Mouse (Mus musculus) stomach, embryonic 14.5 days (tissue): ENCODE measurements around the gene Kmt2a. TPM values are rescaled to one million over a fixed set of nuclear protein-coding genes. Genes with fewer than 3 reads are reported as not detected.

ENCODE experiments used
- ATAC-seq: fragments of 200-750 bp; cut with Nextera tagmentation; 2 replicates; pipeline ENCODE4 v1.8.0; 2017; ENCODE audit warnings: low read depth, moderate TSS enrichment; ENCODE audit not compliant: insufficient number of reproducible peaks, insufficient read depth, low FRiP score
- H3K27ac ChIP-seq: fragments of 300-500 bp; sonication (generic); 2 replicates; pipeline ENCODE4 v1.5.1; 2014; ENCODE audit warnings: mild to moderate bottlenecking, low read length, moderate library complexity, mixed read lengths
- H3K27me3 ChIP-seq: fragments of 300-500 bp; sonication (generic); 2 replicates; pipeline ENCODE4 v1.6.1; 2014; ENCODE audit warnings: low read length, control low read depth, mixed read lengths; ENCODE audit not compliant: control insufficient read depth, insufficient read depth
- H3K36me3 ChIP-seq: fragments of 300-500 bp; sonication (generic); 2 replicates; pipeline ENCODE4 v1.6.1; 2014; ENCODE audit warnings: mild to moderate bottlenecking, control low read depth, low read length, moderate library complexity, mixed read lengths; ENCODE audit not compliant: control insufficient read depth, insufficient read depth
- H3K4me1 ChIP-seq: fragments of 300-500 bp; sonication (generic); 2 replicates; pipeline ENCODE4 v1.6.1; 2014; ENCODE audit warnings: low read length, control low read depth, mixed read lengths; ENCODE audit not compliant: control insufficient read depth, insufficient read depth
- H3K4me2 ChIP-seq: fragments of 300-500 bp; sonication (generic); replicated peaks from 2 replicates; pipeline ENCODE4 v1.6.1; 2014; ENCODE audit warnings: low read depth, low read length, control low read depth
- H3K4me3 ChIP-seq: fragments of 300-500 bp; sonication (generic); 2 replicates; pipeline ENCODE4 v1.5.1; 2014; ENCODE audit warnings: low read depth, low read length, control low read depth
- H3K9ac ChIP-seq: fragments of 300-500 bp; sonication (generic); replicated peaks from 2 replicates; pipeline ENCODE4 v1.6.1; 2014; ENCODE audit warnings: low read depth, mild to moderate bottlenecking, control low read depth, low read length, moderate library complexity, mixed read lengths
- H3K9me3 ChIP-seq: fragments of 300-500 bp; sonication (generic); 2 replicates; pipeline ENCODE4 v1.6.1; 2016; ENCODE audit warnings: low read depth, low read length, control low read depth; ENCODE audit not compliant: control insufficient read depth
- WGBS: fragments of 180-500 bp; shearing (Covaris S2); extraction: QIAGEN DNeasy Blood & Tissue Kit; methylation state at CpG from one replicate; pipeline ENCODE4 v1.1.7; 2014; 5-methylcytosine and 5-hydroxymethylcytosine counted together
- polyA plus RNA-seq: library from polyadenylated mRNA; unstranded; fragments of >200 nt; fragmentation: Nextera tagmentation; extraction: Ambion mirVana; gene quantifications from 2 replicates; pipeline ENCODE4 v1.2.1, GENCODE M21; 2014

Kmt2a gene
- polyA plus RNA-seq, 1 experiment from 2014 or later: 15.9 TPM

GRCm38 (mm10) chr9:44888114-44888624, 7.1 kb upstream of the Kmt2a start:
- Histone ChIP-seq H3K4me2 (no peak overlapping the region), H3K27ac (no peak overlapping the region), H3K27me3 (no peaks in the 10 kb centered on the region), H3K9ac (no peak overlapping the region), H3K9me3 (no peaks in the 10 kb centered on the region), H3K4me3 (no peak overlapping the region), H3K4me1 (peaks cover 2% of the 10 kb centered on the region; the same call in 1 of the 2 replicates), H3K36me3 (no peaks in the 10 kb centered on the region)
- no peak for ATAC-seq
- WGBS: 85% methylated on average over 7 of the region's 7 CpGs

- H3K9me3 ChIP-seq: no peaks in the 10 kb centered on the region
- ATAC-seq: no peak
- 0 out of 2 replicates have a peak overlapping the region, but pooled peaks have one; percentile 54 for H3K9ac ChIP-seq
- H3K4me3 ChIP-seq: peak overlapping the region; percentile 99
- peaks cover 1% of the 10 kb centered on the region; the same call in 1 of the 2 replicates for H3K36me3 ChIP-seq
- H3K4me1 ChIP-seq: peaks cover 16% of the 10 kb centered on the region
- peak overlapping the region; percentile 98 for H3K27ac ChIP-seq
- H3K4me2 ChIP-seq: peak overlapping the region; percentile 97
- WGBS: under 1% methylated on average over 21 of the region's 21 CpGs
- H3K27me3 ChIP-seq: no peaks in the 10 kb centered on the region
Measured at GRCm38 (mm10) chr9:44882981-44883569, 2.0 kb upstream of the Kmt2a start.

DNA sequence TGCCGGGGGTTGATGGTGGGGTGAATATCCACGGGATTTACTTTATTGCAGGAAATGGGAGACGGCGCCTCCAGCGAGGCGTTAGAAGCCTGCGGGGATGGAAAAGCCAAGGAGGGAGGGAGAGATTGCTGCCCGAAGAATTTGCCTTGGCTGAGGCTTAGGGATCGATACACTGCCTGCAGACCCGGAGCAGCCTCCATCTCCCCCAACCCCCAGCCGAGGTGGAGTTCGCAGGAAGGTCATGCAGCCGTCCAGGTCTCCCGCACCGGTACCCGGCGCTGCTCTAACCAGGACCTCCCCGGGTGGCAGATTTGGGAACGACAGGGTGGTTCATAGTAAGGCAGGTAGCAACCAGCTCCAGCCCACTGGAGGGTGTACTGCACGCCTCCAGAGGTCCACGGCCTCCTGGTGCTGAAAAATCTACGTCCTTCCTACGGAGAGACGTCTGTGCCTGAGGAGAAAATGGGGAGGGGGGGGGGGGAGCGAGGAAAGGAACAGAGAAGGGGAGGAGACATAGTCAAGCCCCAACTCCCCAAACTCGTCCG, 1.4 kb upstream of the Kmt2a start:
- peak overlapping the region; percentile 97 for H3K4me2 ChIP-seq
- ATAC-seq: peak; percentile 68
- peak overlapping the region; percentile 99 for H3K4me3 ChIP-seq
- H3K9ac ChIP-seq: peak overlapping the region; percentile 54; the same call in 1 of the 2 replicates
- no peaks in the 10 kb centered on the region for H3K27me3 ChIP-seq
- 1% methylated on average over 26 of the region's 27 CpGs for WGBS
- no peaks in the 10 kb centered on the region for H3K9me3 ChIP-seq
- H3K27ac ChIP-seq: peak overlapping the region; percentile 98
- H3K4me1 ChIP-seq: peaks cover 22% of the 10 kb centered on the region
- peaks cover 3% of the 10 kb centered on the region; the same call in 1 of the 2 replicates for H3K36me3 ChIP-seq

DNA sequence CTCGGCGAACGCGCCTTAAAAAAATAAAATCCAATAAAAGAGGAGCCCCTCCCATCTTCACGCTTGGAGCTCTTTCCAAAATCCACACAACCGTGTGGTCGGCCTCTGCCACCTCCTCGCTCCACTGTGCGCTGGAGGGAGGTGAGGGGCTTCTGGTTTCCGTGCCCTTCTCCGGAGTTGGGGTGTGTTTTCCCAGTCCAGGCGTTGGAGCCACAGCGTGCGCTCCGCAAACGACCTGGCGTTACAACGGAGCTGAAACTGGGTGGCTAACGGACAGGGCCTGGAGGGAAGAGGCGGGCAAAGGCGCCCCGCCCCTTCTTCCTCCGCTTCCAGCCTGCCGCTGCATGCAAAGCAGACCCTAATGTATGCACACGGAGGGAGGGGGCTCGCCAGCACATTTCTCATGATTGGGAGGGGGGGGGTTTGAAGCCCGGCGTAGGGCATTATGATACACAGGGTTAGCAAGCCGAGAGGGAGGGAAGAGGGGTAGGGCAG, 892 bp upstream of the Kmt2a start:
- Histone ChIP-seq H3K36me3 (peaks cover 3% of the 10 kb centered on the region; the same call in 1 of the 2 replicates), H3K4me2 (peak overlapping the region; percentile 97), H3K27me3 (no peaks in the 10 kb centered on the region), H3K4me1 (peaks cover 26% of the 10 kb centered on the region), H3K9ac (peak overlapping the region; percentile 54), H3K27ac (peak overlapping the region; percentile 98), H3K4me3 (peak overlapping the region; percentile 99), H3K9me3 (no peaks in the 10 kb centered on the region)
- under 1% methylated on average over 29 of the region's 29 CpGs for WGBS
- peak; percentile 69 for ATAC-seq

DNA sequence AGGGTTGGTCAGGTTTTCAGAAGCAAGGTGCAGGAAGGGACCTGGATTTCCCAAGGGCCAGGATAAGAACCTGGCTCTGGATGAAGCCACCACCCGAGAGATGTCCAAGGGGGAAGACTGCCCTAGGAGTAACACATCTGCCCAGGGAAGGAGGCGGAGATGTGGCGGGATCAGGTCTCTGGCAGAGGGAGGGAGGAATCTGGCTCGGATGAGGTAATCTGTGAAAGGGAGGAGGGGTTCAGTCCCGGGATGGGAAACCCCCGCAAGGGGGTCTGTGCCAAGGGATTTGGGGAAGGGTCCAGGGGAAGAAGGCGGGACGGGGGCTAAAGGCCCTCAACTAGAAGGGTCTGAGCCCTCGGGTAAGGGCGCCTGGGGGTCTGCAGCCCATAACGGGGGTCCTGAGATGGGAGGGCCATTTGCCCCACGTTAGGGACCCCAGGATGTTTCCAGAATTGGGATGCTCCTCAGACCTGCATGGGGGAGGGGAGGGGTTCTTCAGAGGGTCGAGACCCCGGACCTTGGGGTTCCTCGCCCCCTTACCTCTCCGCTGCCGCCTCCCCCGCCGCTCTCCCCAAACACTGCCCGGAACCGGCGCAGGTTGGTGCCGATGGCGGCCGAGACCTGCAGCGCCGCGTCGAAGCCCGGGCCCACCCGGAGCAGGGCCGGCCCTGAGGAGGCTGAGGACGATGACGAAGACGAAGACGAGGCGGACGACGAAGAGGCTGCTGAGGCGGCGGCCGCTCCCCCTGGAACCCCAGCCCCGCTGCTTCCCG, 601 bp downstream of the Kmt2a start:
- no peak for ATAC-seq
- H3K4me2 ChIP-seq: peak overlapping the region; percentile 97
- H3K4me1 ChIP-seq: peaks cover 26% of the 10 kb centered on the region
- peak overlapping the region; percentile 94 for H3K9ac ChIP-seq
- H3K4me3 ChIP-seq: peak overlapping the region; percentile 99
- WGBS: 0% methylated on average over 42 of the region's 44 CpGs
- H3K27ac ChIP-seq: peak overlapping the region; percentile 98
- no peaks in the 10 kb centered on the region for H3K9me3 ChIP-seq
- peaks cover 3% of the 10 kb centered on the region; the same call in 1 of the 2 replicates for H3K36me3 ChIP-seq
- no peaks in the 10 kb centered on the region for H3K27me3 ChIP-seq

- ATAC-seq: no peak
- peaks cover 26% of the 10 kb centered on the region for H3K4me1 ChIP-seq
- WGBS: 1% methylated on average over 13 of the region's 13 CpGs
- H3K4me3 ChIP-seq: peak overlapping the region; percentile 99
- H3K27me3 ChIP-seq: no peaks in the 10 kb centered on the region
- peaks cover 3% of the 10 kb centered on the region; the same call in 1 of the 2 replicates for H3K36me3 ChIP-seq
- peak overlapping the region; percentile 94 for H3K9ac ChIP-seq
- no peaks in the 10 kb centered on the region for H3K9me3 ChIP-seq
- peak overlapping the region; percentile 98; the same call in 1 of the 2 replicates for H3K27ac ChIP-seq
- peak overlapping the region; percentile 97 for H3K4me2 ChIP-seq
Measured at GRCm38 (mm10) chr9:44879694-44880271, 1.3 kb downstream of the Kmt2a start.

- no peak for ATAC-seq
- Histone ChIP-seq H3K9ac (peak overlapping the region; percentile 94), H3K27me3 (no peaks in the 10 kb centered on the region), H3K4me1 (peaks cover 30% of the 10 kb centered on the region), H3K4me2 (peak overlapping the region; percentile 97), H3K4me3 (peak overlapping the region; percentile 99), H3K9me3 (no peaks in the 10 kb centered on the region), H3K27ac (peak overlapping the region; percentile 98; the same call in 1 of the 2 replicates), H3K36me3 (peaks cover 3% of the 10 kb centered on the region; the same call in 1 of the 2 replicates)
- WGBS: 24% methylated on average over 9 of the region's 9 CpGs
Measured at GRCm38 (mm10) chr9:44878776-44879500, 2.2 kb downstream of the Kmt2a start.
